Mouse (Mus musculus) MEL (cell line): ENCODE measurements around the gene Xylt2.

Experiments
- CTCF ChIP-seq, 3 experiments: IDR thresholded peaks in 2 of 3; conservative IDR thresholded peaks in 1 of 3; 2 replicates each; pipeline ENCODE4 v1.5.1; 2011 to 2012; ENCODE audit warnings: low read length in 3 of 3, low read depth in 2 of 3, mild to moderate bottlenecking in 2 of 3, improper control_type of control experiment in 1 of 3, inconsistent platforms in 1 of 3, mixed read lengths in 1 of 3, moderate library complexity in 1 of 3; ENCODE audit not compliant: control insufficient read depth in 1 of 3, insufficient read depth in 1 of 3, poor library complexity in 1 of 3, severe bottlenecking in 1 of 3
- E2F4 ChIP-seq: IDR thresholded peaks from 2 replicates; pipeline ENCODE4 v1.6.1; 2011; ENCODE audit warnings: low read depth, low read length, improper control_type of control experiment, borderline replicate concordance
- JUND ChIP-seq: IDR thresholded peaks from 2 replicates; pipeline ENCODE4 v1.6.1; 2011; ENCODE audit warnings: low read depth, mild to moderate bottlenecking, improper control_type of control experiment, low read length
- MAX ChIP-seq: IDR thresholded peaks from 2 replicates; pipeline ENCODE4 v1.6.1; 2011; ENCODE audit warnings: low read length, improper control_type of control experiment
- MEF2A ChIP-seq: IDR thresholded peaks from 2 replicates; pipeline ENCODE4 v1.6.1; 2014; ENCODE audit warnings: low read depth, mild to moderate bottlenecking, inconsistent platforms, low read length, improper control_type of control experiment; ENCODE audit not compliant: poor library complexity, insufficient replicate concordance, severe bottlenecking; ENCODE audit errors: extremely low read depth
- MXI1 ChIP-seq: IDR thresholded peaks from 2 replicates; pipeline ENCODE4 v1.6.1; 2011; ENCODE audit warnings: mild to moderate bottlenecking, low read depth, low read length, improper control_type of control experiment
- POLR2A ChIP-seq, 2 experiments: IDR thresholded peaks; 2 replicates each; pipeline ENCODE4 v1.6.1; 2011 to 2012; ENCODE audit warnings: low read length in 2 of 2, mild to moderate bottlenecking in 2 of 2, control low read depth in 1 of 2, improper control_type of control experiment in 1 of 2, low read depth in 1 of 2, moderate library complexity in 1 of 2; ENCODE audit not compliant: control insufficient read depth in 1 of 2, insufficient read depth in 1 of 2, poor library complexity in 1 of 2
- TAL1 ChIP-seq: IDR thresholded peaks from 2 replicates; pipeline ENCODE4 v1.6.1; 2012; ENCODE audit warnings: mild to moderate bottlenecking, inconsistent platforms, low read length, moderate library complexity, mixed read lengths

DNA sequence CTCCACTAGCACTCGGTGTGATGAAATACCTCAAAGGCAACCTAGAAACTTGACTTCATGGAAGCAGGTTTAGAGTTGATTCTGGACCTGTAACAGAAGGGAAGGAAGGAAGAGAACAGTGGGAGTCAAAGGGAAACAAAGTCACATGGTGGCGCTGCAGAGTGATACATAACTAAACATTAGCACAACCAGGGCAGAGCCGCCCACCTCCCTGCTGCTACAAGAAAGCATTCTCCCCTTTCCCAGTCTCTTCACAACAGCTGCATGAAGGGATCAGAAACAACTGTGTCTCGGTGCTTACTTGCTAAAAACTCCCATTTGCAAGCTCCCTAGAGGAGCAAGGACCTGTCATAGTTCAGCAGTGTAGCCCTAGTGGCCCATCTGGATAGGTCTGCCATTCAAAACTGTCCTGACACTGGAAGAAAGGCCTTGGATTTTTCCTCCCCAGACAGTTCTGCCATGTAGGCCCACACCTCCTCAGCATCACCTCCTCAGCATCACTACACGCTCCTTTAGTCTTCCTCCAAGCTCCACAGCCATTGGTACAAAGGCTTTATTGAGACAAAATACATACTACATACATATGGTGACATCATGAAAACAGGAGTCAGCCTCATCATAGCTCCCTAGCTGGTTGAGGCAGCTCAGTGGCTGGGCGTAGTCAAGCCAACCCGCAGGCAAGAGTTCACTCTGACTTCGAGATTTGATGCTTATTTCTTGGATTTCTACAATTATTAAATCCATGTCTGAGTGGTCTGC is 32.7 kb downstream of the Xylt2 start:
- no peak for TF ChIP-seq MEF2A
- TF ChIP-seq POLR2A (IDR thresholded peaks at IDR 0.05; ENCODE audit: control insufficient read depth in 1 of 2, insufficient read depth in 1 of 2, low read depth in 1 of 2, low read length in 2 of 2, poor library complexity in 1 of 2) = peak in 1 of 2 experiments; percentile 53; a peak in 2 of 4 replicates
- no peak for TF ChIP-seq MXI1
- no peak; a peak in 1 of 6 replicates for TF ChIP-seq CTCF (IDR thresholded peaks at IDR 0.05 in 2 of 3, conservative IDR thresholded peaks at IDR 0.05 in 1 of 3; ENCODE audit: control insufficient read depth in 1 of 3, insufficient read depth in 1 of 3, low read depth in 2 of 3, low read length in 3 of 3, poor library complexity in 1 of 3, severe bottlenecking in 1 of 3)
- no peak for TF ChIP-seq E2F4
- no peak for TF ChIP-seq MAX
- TF ChIP-seq JUND = no peak
- TF ChIP-seq TAL1 = no peak
